Mouse (Mus musculus): Measurements from ENCODE around the gene Abcc4.
A peak's percentile ranks its signal among the peaks of the same experiment; 100 is the strongest.

Abcc4 gene

DNA sequence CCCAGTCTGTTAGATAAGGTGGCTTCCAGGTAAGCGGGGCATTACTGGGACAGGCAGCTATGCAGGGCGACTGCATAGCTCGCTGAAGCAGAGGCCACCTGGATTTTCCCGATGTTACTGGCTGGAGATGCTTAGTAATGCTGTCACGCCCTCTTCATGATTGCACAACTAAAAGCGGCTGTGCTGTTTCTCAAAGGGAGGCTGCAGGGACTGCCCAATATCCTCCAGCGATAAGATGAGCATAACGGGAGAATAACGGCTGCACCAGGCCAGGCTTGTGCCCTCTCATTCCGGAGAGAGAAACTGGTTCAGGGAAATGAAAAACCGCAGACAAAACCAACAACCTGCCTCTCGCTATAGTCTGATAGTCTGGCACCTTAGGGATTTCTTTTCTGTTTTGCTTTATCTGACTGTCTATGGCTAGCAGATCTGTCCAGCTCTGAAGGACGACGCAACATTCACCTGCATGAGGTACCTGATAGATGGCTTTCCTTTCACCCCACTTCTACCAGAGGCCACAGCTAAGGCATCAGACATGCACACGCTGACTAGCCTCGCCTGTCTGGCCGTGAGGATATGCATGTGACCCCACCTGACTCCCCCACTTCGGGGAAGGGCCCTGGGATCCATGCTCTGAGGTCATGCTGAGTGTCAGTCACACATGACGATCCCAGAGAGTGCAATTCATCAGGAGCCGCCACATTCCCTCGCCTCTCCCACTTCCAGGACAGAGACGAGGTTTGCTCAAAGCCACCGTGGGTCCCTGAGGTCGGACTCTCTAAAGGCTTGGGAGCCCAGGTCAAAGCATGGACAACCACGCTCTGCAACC lies 67.4 kb downstream of the Abcc4 start:
- no peak for ATAC-seq (ENCODE audit: low TSS enrichment)

DNA sequence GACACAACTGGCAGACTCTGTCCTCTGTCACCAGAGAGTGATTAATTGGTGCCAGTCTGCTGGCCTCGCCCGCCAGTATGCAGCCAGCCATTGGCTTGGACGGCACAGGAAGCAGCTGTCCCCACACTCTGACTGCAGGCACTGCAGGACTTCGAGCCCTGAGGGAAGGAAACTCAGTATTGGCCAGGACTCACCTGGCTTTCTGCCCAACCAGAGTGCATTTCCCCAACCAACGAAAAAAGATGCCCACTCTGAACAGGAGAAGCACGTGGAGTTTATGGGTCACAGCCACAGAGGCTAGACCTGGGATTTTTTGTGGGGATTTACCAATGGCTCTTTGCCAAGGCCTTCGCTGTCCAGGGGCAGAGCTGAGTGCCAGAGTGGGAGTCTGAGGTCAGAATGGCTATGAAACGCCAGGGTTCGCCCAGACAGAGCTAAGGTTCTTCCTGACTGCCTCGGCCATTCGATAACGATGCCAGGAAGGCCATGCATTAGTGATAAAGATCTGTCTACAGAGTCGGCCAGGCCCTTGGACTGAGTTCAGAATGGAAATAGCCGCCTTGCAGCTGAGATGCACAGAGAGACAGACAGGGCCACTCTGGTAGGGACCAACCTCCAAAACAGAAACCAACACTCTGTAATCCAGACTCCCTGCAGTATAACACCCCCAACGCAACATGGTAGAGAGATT lies 70.4 kb downstream of the Abcc4 start:
- ATAC-seq (ENCODE audit: low TSS enrichment) = peak; percentile 65

DNA sequence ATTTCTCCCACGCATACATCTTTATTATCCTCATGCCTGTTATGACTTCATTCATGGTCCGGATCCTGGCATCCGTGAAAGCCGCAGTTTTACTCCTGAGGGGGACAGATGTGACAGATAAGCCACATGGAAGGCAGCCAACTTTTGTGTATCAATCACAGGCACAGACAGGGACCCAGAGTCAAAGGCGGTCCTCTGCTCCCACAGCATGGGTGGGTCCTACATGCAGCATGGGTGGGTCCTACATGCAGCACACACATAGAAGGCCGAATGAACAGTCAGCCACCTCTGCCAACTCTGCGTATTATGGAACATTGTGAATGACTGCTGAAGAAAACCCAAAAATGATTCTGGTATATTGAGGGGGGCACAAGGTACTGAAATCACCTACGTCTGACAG lies 76.4 kb downstream of the Abcc4 start:
- ATAC-seq (ENCODE audit: low TSS enrichment) = no peak

DNA sequence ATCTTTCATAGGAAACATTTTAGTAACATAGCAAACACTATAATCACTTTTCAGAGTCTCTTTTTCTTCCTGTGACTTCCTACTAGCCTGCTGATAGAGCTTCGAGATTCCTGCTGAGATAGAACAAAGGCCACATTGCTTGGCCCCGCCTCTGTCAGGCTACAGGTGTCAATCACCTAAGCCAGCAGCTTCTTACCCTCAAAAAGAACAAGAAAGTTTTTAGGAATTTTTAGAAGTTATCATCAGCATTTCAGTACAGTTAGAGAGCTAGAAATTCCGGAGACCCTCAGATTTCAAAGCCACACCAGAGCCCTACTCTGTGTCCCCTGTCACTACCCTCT lies 84.6 kb downstream of the Abcc4 start:
- ATAC-seq (ENCODE audit: low TSS enrichment) = no peak

DNA sequence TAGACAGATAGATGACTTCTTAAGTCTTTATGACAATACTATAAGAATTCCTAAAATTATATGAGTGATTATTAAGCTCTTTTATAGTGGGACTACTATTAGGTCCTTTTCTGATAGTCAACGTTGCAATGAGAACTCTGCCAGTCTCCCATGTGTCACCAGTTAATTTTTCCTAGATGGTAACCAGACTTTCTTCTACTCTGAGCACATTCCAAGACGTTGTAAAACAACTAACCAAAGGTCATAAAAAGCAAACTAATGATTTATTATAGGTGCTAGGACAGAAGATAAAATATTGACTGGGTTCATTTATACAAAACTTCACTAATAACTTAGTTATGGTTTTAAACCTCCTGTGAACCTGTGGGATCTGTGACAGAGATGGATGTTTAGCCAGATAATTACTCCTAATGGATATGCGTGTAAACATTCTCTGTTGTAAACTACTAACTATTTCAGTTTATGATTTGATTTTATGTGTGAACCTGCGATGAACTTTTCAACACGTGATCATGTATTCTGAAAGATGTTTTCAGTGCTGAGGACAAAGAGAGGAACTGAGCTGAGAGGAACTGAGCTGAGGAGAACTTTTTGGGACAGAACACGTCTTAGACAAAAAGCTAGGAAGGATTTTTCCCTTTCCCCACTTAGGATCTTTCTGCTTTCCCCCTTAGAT lies 85.1 kb downstream of the Abcc4 start:
- no peak for ATAC-seq (ENCODE audit: low TSS enrichment)

DNA sequence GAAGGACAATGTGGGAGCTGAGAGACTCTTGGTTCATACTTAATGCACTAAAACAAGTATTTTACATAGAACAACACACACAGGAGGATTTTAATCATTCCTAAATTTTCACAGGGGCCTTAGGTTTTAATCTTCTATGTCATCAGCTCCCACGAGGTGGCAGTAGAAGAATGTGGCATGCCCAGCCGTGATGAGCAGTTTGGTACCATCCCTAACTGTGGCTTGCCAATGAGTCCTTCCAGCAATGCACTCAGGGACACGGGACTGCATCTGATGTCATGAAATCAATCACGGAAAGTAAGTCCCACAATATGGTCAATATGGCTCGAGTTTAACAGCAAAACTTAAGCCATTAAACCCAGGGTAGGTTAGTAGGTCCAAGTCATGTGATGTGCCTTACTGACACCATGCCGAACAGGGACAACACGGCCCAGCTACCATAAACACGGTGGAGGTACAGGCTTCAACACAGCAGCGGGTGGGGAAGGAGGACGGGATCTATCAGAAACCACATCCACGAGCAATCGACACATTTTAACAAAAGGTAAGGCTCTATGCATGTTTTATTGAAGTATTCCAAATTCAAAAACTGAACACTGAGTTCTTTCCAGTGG lies 89.2 kb downstream of the Abcc4 start:
- peak; percentile 94 for ATAC-seq (ENCODE audit: low TSS enrichment)

DNA sequence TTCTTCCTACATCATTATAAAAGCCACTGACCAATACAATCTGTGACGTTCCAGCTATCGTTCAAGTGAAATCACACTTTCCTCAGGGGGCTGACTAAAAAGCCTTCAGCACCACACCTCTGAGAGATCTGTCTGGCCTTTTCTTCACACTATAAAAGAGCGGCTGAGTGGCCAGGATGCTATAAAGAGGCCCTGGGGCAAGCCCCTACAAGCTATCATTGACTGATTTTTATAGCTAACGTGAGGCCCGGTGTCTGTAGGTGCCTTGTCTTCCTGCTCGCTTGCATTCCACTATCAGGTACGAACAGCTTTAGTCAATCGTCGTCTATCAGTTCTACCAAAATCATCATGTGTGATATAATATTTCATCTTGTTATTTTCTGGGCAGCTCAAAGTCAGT lies 92.3 kb downstream of the Abcc4 start:
- no peak for ATAC-seq (ENCODE audit: low TSS enrichment)

DNA sequence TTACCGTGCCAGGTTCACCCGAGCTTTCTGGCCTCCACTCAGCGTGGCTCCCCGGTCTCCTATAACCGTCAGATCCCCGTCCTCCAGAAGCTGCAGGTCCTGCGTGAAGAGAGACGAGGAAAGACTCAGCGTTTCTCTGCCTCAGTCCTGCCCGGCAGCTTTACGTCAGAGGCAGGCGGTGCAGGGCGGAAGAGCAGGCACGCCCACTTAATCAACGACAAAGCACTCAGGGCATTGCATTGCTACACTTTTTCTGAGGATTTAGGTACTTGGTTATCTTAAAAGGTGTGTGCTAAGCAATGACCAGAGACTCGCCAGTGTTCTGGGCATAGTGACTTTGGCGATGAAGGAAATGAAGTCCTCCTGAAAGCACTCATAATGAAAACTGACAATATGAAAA lies 94.3 kb downstream of the Abcc4 start:
- ATAC-seq (ENCODE audit: low TSS enrichment) = no peak

DNA sequence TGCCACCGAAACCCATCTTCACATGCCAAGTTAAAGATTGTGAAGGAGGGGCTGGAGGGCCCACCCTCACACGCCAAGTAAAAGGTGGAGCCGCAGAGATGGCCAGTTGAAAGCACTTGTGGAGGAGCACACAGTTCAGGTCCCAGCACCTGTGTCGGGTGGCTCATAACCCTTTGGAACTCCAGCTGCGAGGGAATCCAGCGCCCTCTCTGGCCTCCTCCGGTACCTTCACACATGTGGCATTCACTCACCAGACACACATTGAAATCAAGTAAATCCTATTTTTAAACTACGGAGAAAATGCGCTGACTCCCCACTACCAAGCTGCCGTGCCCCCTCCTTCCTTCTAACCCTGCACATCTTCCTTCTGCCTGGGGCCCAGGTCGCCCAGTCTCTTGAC lies 95.2 kb downstream of the Abcc4 start:
- ATAC-seq (ENCODE audit: low TSS enrichment) = no peak

DNA sequence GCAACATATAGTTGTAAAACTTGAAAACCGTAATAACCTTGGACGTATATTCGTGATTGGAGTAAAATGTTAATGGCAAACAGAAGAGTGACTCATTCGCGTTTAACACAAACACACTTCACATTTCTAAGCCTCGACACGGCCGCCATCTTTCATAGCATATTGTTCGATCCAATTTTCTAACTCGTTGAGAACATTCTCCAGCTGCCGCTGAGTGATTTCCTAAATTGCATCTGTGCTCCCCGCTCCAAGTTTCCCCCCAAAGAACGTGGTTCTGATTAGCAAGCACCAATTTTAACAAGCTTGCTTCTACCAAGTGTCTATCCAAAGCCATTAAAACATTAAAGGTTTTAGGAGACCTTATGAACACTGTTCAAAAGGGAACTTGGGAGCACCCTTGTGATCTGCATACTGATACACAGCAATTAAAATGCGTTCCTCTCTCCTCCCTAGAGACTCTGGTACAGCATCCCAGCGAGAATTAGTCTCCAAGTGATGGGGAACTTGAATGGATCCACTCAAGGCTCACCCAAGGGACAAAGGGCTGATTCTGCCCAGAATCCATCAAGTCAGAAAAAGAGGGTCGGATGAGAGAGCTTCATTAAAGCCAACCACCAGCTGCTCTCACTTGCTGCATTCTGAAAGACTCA lies 97.1 kb downstream of the Abcc4 start:
- peak; percentile 42 for ATAC-seq (ENCODE audit: low TSS enrichment)

DNA sequence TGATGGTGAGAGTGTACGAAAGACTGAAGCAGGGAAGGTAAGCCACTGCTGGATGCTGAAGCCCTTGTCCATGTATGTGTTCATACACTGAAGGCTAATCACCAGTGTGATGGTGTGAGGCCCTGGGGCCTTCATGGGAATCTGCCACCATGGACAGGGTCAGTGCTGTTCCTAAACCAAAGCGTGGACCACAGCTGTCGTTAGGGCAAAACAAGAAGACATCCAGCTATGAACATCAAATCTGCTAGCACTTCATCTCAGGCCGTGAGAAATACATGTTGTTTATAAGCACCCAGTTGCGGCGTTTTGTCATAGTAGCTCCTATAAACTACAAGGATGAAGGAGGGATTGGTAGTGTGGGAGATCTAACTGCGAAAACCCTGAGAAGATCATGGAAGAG lies 97.7 kb downstream of the Abcc4 start:
- no peak for ATAC-seq (ENCODE audit: low TSS enrichment)

DNA sequence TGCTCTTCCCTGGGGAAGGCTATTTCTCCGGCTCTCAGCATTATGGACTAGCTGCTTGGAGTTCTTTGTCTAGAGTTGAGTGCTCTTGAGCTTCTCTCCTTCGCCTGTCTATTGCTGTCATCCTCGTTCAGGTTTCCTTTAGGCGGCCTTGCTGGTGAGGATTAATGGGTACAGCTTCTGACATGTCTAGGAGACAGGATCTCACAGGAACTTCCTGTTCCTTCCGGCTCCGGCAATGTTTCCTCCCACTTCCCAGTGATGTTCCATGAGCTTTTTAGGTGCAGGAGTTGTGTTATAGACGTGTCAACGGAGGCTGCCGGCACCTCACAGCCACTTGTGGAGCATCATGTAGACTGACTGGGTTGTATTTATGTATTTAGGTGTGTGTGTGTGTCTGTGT lies 99.5 kb downstream of the Abcc4 start:
- no peak for ATAC-seq (ENCODE audit: low TSS enrichment)

DNA sequence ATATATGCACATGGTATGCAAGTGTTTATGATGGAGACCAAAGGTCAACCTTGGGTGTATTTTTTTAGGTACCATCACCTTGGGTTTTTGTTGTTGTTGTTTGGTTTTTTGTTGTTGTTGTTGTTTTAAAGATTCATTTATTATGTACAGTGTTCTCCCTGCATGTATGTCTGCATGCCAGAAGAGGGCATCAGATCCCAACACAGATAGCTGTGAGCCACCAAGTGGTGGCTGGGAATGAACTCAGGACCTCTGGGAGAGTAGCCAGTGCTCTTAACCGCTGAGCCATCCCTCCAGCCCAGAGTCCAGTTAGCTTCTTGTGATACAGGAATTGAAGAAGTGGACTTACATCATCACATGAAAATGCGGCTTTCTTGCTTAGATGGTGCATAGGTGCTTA lies 101.1 kb downstream of the Abcc4 start:
- ATAC-seq (ENCODE audit: low TSS enrichment) = no peak

DNA sequence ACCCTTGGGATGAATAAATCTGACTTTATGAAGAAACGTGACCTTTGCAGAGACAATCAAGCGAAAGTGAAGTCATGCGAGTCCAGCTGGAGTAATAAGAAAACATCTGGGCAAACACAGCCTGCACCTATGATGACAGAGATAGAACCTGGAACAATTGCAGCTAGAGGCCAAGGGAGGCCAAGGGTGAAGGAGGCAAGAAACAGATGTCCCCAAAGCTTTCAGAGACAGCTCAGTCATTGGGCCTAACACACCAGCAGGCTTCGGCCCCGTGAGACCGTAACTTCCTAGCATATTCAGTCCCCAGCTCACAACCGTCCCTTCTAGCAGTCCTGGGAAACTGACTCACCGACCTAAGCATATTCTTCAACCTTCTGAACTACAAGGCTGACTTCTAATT lies 104.0 kb downstream of the Abcc4 start:
- ATAC-seq (ENCODE audit: low TSS enrichment) = no peak

DNA sequence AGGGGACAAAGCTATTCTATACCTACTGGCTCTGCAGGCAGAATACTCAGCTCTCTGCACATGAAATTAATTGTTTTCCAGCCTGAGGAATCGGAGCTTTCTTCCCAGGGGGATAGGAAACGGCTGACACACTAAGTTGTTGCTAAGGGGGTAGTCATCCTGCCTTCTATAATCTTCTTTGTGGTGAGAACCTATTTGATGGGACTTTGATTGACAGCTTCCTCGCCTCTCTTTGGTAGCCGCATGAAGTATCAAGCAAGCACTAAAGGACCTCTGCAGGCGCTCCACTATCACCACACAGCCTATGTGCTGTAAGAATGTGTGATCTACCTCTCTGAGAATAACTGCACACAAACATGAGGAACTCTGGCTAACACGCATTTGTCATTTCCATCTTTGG lies 105.3 kb downstream of the Abcc4 start:
- ATAC-seq (ENCODE audit: low TSS enrichment) = no peak

DNA sequence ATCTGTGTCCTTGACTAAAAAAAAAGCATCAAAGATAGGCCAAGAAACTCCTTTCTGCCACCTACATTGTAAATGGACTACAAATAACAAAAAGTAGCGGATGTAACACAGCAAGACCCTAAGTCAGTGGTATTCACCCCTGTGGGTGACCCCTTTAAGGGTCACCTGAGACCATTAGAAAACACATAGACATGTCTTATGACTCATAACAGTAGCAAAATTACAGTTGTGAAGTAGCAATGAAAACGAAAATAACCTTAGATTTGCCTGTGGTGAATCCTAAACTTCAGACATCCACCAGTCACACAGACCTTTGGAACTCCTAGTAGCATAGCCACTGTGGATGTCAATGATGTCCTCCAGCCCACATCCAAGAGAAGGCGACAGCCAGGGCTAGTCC lies 107.3 kb downstream of the Abcc4 start:
- ATAC-seq (ENCODE audit: low TSS enrichment) = no peak

DNA sequence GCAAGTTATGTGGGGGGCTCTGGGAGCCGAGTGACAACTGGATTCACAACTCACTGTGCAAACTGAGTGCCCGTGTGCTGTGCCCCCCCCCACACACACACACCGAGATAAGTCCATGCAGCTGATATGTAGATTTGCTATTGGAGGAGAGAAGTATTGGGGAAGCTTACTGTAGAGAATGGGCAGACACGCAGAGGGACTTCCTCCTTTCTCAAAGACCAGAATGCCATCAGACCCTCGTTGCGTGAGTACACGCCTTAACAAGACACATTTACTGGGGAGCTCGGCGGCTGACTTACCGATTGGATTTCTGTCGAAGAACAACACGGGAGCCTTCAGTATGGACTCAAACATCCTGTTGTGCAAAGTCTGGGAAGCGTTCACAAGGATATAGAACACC lies 111.6 kb downstream of the Abcc4 start:
- no peak for ATAC-seq (ENCODE audit: low TSS enrichment)

DNA sequence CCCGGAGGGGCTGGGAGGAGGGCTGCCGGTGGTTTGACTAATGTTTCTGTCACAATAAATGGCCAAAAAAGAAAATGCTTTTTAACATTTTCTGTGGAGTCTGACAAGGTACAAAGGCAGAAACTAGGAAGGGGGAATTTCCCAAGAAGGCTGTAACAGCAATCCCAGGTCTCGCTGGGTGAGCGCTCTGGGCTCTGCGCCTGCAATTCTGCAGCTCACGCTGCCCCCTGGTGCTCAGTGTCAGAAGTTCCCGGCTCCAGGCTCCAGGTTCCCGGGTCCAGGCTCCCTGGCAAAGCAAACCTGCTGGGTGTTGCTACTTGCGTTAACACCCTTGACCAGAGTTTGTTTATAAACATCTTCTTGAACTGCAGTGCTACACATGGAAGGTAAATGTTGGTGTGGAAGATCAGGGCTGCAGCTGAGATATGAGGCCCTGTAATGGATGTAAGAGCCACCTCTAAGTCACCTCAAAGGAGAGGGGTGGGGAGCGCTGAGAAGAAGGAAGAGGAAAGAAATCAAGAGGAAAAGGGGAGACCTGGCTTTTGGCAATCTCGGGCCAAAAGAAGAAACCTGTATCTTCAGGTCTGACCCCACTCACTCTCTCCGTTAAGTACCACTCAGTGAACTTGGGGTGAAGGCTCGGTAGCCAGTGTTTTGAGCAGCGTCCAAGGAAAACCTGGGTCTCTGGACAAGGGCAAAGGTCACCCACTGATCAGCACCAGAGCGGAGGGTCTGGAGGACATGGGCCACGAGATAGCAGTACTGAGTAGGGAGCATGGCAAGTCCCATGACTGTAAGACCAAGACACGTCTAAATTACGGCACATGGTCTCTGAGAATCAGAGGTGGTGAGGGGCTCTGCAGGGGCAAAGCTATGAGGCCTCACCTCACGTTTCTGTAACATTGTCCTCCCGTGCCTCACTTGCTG lies 114.3 kb downstream of the Abcc4 start:
- ATAC-seq (ENCODE audit: low TSS enrichment) = peak; percentile 96

DNA sequence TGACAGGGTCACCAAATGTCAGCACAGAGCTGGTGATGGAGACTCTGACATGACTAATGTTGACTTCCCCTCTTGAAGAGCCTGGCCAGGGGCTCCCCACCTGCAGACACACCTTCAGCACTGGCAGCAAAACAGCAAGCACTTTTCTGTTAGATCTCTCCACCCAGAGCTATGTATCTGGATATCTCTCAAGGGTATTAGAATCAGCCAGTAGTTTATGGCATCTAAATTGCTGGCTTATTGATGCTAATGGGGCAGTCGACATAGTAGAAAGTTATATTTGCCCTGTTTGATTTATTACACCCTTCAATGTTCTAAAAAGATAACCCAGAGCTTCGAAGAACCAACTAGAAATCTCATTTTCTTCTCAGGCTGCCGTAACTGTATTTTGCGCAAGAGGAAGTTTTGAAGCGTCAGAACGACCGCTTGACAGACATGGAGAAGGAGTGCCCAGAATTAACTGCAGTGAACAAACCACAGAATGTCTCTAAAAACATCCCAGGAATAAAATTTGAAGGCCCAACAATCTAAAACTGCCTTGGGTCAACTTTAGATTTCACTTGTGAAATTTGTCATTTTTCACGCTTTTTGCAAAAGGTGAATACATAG lies 123.6 kb downstream of the Abcc4 start:
- no peak for ATAC-seq (ENCODE audit: low TSS enrichment)

DNA sequence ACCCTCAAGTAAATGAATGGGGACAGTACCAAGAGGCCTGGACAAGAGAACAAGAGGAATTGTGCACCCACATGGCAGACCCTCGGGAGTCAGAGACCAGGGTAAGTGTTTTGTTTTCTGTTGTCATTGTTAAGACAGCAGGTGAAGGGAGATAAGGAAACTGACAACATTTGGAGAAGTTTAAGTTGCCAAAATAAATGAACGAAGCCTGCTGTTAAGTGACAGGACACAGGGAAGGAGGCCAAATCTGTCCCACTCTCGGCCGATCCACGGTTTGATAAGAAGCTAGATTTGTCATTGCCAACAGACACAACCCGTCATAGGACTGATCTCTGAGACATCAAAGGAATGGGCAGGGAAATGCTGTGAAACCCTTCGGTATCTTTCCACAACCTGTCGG lies 124.3 kb downstream of the Abcc4 start:
- ATAC-seq (ENCODE audit: low TSS enrichment) = no peak
